Mouse (Mus musculus) ES-Bruce4 (cell line): ENCODE measurements around the gene Abca17. TPM values are rescaled to one million over a fixed set of nuclear protein-coding genes. Genes with fewer than 3 reads are reported as not detected.
A peak's percentile ranks its signal among the peaks of the same experiment; 100 is the strongest.

Experiments used
- H3K27ac ChIP-seq: 2 replicates; pipeline ENCODE4 v1.5.1; 2012; ENCODE audit warnings: low read length, inconsistent platforms; ENCODE audit not compliant: insufficient read depth
- H3K27me3 ChIP-seq: 2 replicates; pipeline ENCODE4 v1.6.1; 2012; ENCODE audit warnings: mild to moderate bottlenecking, low read length, inconsistent platforms; ENCODE audit not compliant: control insufficient read depth, poor library complexity, insufficient read depth, severe bottlenecking
- H3K36me3 ChIP-seq: 2 replicates; pipeline ENCODE4 v1.6.1; 2012; ENCODE audit warnings: inconsistent platforms, mild to moderate bottlenecking, low read length, moderate library complexity; ENCODE audit not compliant: control insufficient read depth, poor library complexity, insufficient read depth, severe bottlenecking
- H3K4me1 ChIP-seq: one replicate; pipeline ENCODE4 v1.8.1; 2011; ENCODE audit warnings: low read length; ENCODE audit not compliant: control insufficient read depth, insufficient read depth
- H3K4me3 ChIP-seq: 2 replicates; pipeline ENCODE4 v1.5.1; 2011; ENCODE audit warnings: low read depth, mild to moderate bottlenecking, low read length
- H3K9ac ChIP-seq: 2 replicates; pipeline ENCODE4 v1.6.1; 2012; ENCODE audit warnings: low read depth, mild to moderate bottlenecking, inconsistent platforms; ENCODE audit not compliant: poor library complexity, severe bottlenecking
- H3K9me3 ChIP-seq: replicated peaks from 2 replicates; pipeline ENCODE4 v1.6.1; 2012; ENCODE audit warnings: mild to moderate bottlenecking, low read length, inconsistent platforms; ENCODE audit not compliant: control insufficient read depth, poor library complexity, insufficient read depth, severe bottlenecking
- CTCF ChIP-seq: IDR thresholded peaks from one replicate; pipeline ENCODE4 v1.8.1; 2011; ENCODE audit warnings: low read depth, low read length
- EP300 ChIP-seq: IDR thresholded peaks from 2 replicates; pipeline ENCODE4 v1.6.1; 2011; ENCODE audit warnings: low read depth, low read length; ENCODE audit not compliant: insufficient read depth
- POLR2A ChIP-seq: IDR thresholded peaks from one replicate; pipeline ENCODE4 v1.8.1; 2011; ENCODE audit warnings: low read length; ENCODE audit not compliant: insufficient read depth
- polyA plus RNA-seq: library from polyadenylated mRNA; stranded (reverse); fragments of >200 nt; gene quantifications from 2 replicates; pipeline ENCODE4 v1.2.4, GENCODE M21; 2011; ENCODE audit warnings: low read depth; ENCODE audit not compliant: missing spikeins, insufficient read depth, insufficient read length

Abca17 gene
- polyA plus RNA-seq, 1 experiment, result not detected

DNA sequence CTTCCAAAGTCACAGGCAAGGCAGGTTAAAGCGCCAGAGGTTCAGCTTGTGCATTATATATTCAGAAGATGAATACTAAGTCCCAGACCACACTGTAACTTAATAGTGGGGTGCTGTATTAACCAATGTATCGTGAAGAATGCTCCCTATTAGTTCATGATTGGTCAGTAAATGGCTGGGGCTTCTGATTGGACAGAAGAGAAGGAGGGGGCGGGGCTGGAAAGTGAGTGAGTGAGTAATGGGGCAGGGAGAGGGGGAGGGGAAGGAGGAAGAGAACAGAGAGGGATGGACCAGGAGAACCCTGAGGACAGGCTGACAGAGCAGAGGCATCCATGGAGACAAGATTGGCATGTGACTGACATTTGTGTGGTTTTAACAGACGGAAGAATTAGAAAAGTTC, 134.0 kb downstream of the Abca17 start:
- Histone ChIP-seq H3K4me3 (no peak overlapping the region), H3K9ac (no peak overlapping the region), H3K4me1 (peaks cover 5% of the 10 kb centered on the region), H3K36me3 (peaks cover 10% of the 10 kb centered on the region; the same call in 1 of the 2 replicates), H3K27me3 (no peaks in the 10 kb centered on the region), H3K9me3 (no peaks in the 10 kb centered on the region), H3K27ac (0 out of 2 replicates have a peak overlapping the region, but pooled peaks have one; percentile 25)
- no peak for TF ChIP-seq CTCF
- no peak for TF ChIP-seq EP300
- no peak for TF ChIP-seq POLR2A

Other genes with a start within 250 kb of the Abca17 start
- 44.7 and 45.0 TPM in 2 replicates for gene Pdpk1, start 200.1 kb downstream of the Abca17 start, polyA plus RNA-seq
- 25.3 and 30.4 TPM in 2 replicates for gene Amdhd2, start 187.3 kb downstream of the Abca17 start, polyA plus RNA-seq
- 254 and 307 TPM in 2 replicates for gene Atp6v0c, start 181.4 kb downstream of the Abca17 start, polyA plus RNA-seq
- gene Tbc1d24, start 145.5 kb downstream of the Abca17 start, polyA plus RNA-seq, result 14.4 and 16.6 TPM in 2 replicates
- gene Ntn3, start 141.5 kb downstream of the Abca17 start, polyA plus RNA-seq, result 0.88 and 0.96 TPM in 2 replicates
- gene Tedc2, start 130.2 kb downstream of the Abca17 start, polyA plus RNA-seq, result 21.0 and 24.5 TPM in 2 replicates
- 133 and 151 TPM in 2 replicates for gene Ccnf, start 99.6 kb downstream of the Abca17 start, polyA plus RNA-seq
- gene Abca3, start 882 bp upstream of the Abca17 start, polyA plus RNA-seq, result 15.1 and 15.4 TPM in 2 replicates
- 323 and 334 TPM in 2 replicates for gene Rnps1, start 63.5 kb upstream of the Abca17 start, polyA plus RNA-seq
- gene Eci1, start 75.6 kb upstream of the Abca17 start, polyA plus RNA-seq, result 46.4 and 46.7 TPM in 2 replicates
- 0.42 and 0.99 TPM in 2 replicates for gene Dnase1l2, start 92.0 kb upstream of the Abca17 start, polyA plus RNA-seq
- 13.0 and 15.3 TPM in 2 replicates for gene E4f1, start 119.2 kb upstream of the Abca17 start, polyA plus RNA-seq
- gene Pgp, start 119.3 kb upstream of the Abca17 start, polyA plus RNA-seq, result 15.4 and 16.4 TPM in 2 replicates
- not detected in 2 replicates for gene Bricd5, start 122.8 kb upstream of the Abca17 start, polyA plus RNA-seq
- 20.4 and 22.8 TPM in 2 replicates for gene Mlst8, start 128.0 kb upstream of the Abca17 start, polyA plus RNA-seq
- gene Caskin1, start 137.5 kb upstream of the Abca17 start, polyA plus RNA-seq, result 1.7 and 3.3 TPM in 2 replicates
- 145 and 168 TPM in 2 replicates for gene Traf7, start 176.9 kb upstream of the Abca17 start, polyA plus RNA-seq
- gene Rab26, start 183.1 kb upstream of the Abca17 start, polyA plus RNA-seq, result 1.2 and 1.5 TPM in 2 replicates
- gene Pkd1, start 198.8 kb upstream of the Abca17 start, polyA plus RNA-seq, result 13.0 and 14.8 TPM in 2 replicates